Mouse (Mus musculus) midbrain, embryonic 16.5 days (tissue): Measurements from ENCODE around the gene Pabpn1l. TPM values are rescaled to one million over a fixed set of nuclear protein-coding genes. Genes with fewer than 3 reads are reported as not detected.

ENCODE experiments used
- ATAC-seq: fragments of 200-750 bp; cut with Nextera tagmentation; 2 replicates; pipeline ENCODE4 v1.8.0; 2017; ENCODE audit warnings: moderate TSS enrichment
- H3K27ac ChIP-seq: fragments of 300-500 bp; sonication (generic); 2 replicates; pipeline ENCODE4 v1.5.1; 2014; ENCODE audit warnings: mild to moderate bottlenecking, low read length, mixed read lengths
- H3K27me3 ChIP-seq: fragments of 300-500 bp; sonication (generic); 2 replicates; pipeline ENCODE4 v1.6.1; 2014; ENCODE audit warnings: low read depth, low read length, mixed read lengths; ENCODE audit not compliant: control insufficient read depth, insufficient read depth
- H3K36me3 ChIP-seq: fragments of 300-500 bp; sonication (generic); 2 replicates; pipeline ENCODE4 v1.6.1; 2014; ENCODE audit warnings: mild to moderate bottlenecking, low read length, moderate library complexity, mixed read lengths; ENCODE audit not compliant: control insufficient read depth, insufficient read depth
- H3K4me1 ChIP-seq: fragments of 300-500 bp; sonication (generic); 2 replicates; pipeline ENCODE4 v1.6.1; 2014; ENCODE audit warnings: mild to moderate bottlenecking, low read length, mixed read lengths; ENCODE audit not compliant: control insufficient read depth, insufficient read depth
- H3K4me2 ChIP-seq: fragments of 300-500 bp; sonication (generic); 2 replicates; pipeline ENCODE4 v1.6.1; 2014; ENCODE audit warnings: mild to moderate bottlenecking, low read length, mixed read lengths
- H3K4me3 ChIP-seq: fragments of 300-500 bp; sonication (generic); 2 replicates; pipeline ENCODE4 v1.5.1; 2014; ENCODE audit warnings: low read depth, mild to moderate bottlenecking, low read length, moderate library complexity, mixed read lengths
- H3K9ac ChIP-seq: fragments of 300-500 bp; sonication (generic); 2 replicates; pipeline ENCODE4 v1.6.1; 2014; ENCODE audit warnings: low read depth, low read length, mixed read lengths
- H3K9me3 ChIP-seq: fragments of 300-500 bp; sonication (generic); replicated peaks from 2 replicates; pipeline ENCODE4 v1.6.1; 2014; ENCODE audit warnings: mild to moderate bottlenecking, low read length, mixed read lengths; ENCODE audit not compliant: control insufficient read depth, poor library complexity, severe bottlenecking
- WGBS: fragments of 180-500 bp; shearing (Covaris S2); extraction: QIAGEN DNeasy Blood & Tissue Kit; methylation state at CpG from one replicate; pipeline ENCODE4 v1.1.7; 2014; 5-methylcytosine and 5-hydroxymethylcytosine counted together
- polyA plus RNA-seq: library from polyadenylated mRNA; unstranded; fragments of >200 nt; fragmentation: Nextera tagmentation; extraction: Ambion mirVana; gene quantifications from 2 replicates; pipeline ENCODE4 v1.2.1, GENCODE M21; 2015

Gene Pabpn1l
- not detected in 2 replicates for polyA plus RNA-seq

DNA sequence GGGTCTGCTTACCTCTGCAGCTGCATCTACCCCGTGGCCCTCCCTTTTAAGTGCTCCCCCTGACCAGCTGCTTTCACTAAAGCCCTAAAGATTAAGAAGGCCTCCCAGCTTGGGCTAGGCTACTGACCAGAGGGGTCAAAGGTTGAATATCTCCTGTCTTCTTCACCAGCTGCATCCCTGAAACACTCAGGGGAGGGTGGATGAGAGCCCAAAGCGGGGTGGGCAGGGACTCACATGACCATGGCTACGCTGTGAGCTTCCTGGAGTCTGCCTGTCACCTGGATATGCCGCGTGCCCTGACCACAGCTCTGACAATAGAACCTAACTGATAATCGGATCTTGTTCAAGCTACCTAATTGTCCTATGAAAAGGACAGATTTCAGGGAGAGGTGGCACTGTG, at the start of gene Pabpn1l:
Pabpn1l (minus strand) TSS at position 13 of the 400 bp plus-strand sequence.
- H3K9me3 ChIP-seq: no peaks in the 10 kb centered on the region
- H3K27me3 ChIP-seq: no peaks in the 10 kb centered on the region
- peaks cover 2% of the 10 kb centered on the region; the same call in 1 of the 2 replicates for H3K4me1 ChIP-seq
- H3K36me3 ChIP-seq: no peaks in the 10 kb centered on the region
- no peak for ATAC-seq
- 73% methylated on average over 6 of the region's 6 CpGs for WGBS
- no peak within 1 kb of the TSS for H3K27ac ChIP-seq
- H3K9ac ChIP-seq: no peak within 1 kb of the TSS
- no peak within 1 kb of the TSS for H3K4me2 ChIP-seq
- H3K4me3 ChIP-seq: no peak within 1 kb of the TSS

DNA sequence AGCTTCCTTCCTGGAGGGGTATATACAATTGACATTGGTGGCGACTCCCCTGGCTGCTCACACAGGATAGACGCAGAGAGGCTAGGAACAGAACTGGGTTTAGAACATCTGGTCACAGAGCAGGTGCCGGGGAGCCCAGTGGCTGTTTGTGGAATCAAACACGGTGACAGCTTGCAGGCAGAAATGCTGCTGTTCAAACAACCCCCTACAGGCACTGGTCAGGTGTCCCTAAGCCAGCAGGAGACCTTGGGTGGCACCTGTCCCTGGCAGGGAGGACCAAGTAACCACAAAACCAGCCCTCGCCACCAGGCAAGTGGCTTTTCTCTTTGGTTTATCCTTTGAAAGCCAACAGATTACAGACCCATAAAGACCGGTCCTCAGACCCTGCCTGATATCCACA, 49.4 kb upstream of the Pabpn1l start:
- Histone ChIP-seq H3K4me2 (no peak overlapping the region), H3K9me3 (no peaks in the 10 kb centered on the region), H3K4me1 (peaks cover 34% of the 10 kb centered on the region), H3K4me3 (no peak overlapping the region), H3K36me3 (no peaks in the 10 kb centered on the region), H3K9ac (no peak overlapping the region), H3K27me3 (no peaks in the 10 kb centered on the region), H3K27ac (no peak overlapping the region)
- WGBS: 64% methylated on average over 6 of the region's 6 CpGs
- no peak for ATAC-seq

DNA sequence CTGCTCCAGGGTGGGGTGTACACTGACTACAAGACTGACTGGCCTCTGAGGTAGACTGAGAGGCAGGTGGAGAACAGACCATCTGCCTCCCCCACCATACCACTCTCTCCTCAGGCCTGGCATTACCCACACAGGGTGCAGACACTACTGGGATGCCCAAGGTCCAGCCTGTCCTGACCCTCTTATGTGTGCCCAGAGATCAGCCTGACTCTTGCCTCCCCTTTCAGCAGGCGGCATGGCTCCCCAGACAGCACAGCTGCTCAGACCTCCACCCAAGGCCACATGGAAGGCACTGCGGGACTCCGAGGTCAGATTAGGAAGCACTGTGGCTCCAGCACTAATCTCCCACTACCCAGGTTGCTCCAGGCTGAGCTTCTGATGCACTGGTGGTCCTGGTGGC, 48.2 kb upstream of the Pabpn1l start:
- H3K36me3 ChIP-seq: no peaks in the 10 kb centered on the region
- peak overlapping the region; percentile 21; the same call in 1 of the 2 replicates for H3K9ac ChIP-seq
- no peak for ATAC-seq
- H3K27ac ChIP-seq: no peak overlapping the region
- no peaks in the 10 kb centered on the region for H3K27me3 ChIP-seq
- H3K4me1 ChIP-seq: peaks cover 37% of the 10 kb centered on the region
- WGBS: 39% methylated on average over 3 of the region's 3 CpGs
- H3K9me3 ChIP-seq: no peaks in the 10 kb centered on the region
- H3K4me3 ChIP-seq: no peak overlapping the region
- H3K4me2 ChIP-seq: no peak overlapping the region

DNA sequence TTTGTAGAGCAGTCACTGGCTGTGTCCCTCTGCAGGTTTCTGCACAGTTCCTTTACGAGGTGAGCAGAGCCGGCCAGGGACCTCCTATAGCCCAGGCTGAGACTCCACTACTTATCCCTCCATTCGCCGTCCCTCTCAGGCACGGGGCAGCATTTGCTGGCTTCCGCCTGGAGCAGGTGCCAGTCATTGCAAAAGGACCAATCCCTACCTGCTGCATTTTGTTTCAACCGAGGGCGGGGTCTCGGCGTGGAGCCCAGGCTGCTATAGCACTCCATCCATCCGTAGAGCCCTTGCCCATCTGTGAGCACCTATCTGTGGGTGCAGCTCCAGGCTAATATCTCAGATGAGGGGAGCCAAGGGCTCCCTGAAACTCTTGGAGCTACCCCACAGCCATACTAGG, 47.5 kb upstream of the Pabpn1l start:
- H3K4me2 ChIP-seq: peak overlapping the region; percentile 13; the same call in 1 of the 2 replicates
- H3K4me1 ChIP-seq: peaks cover 38% of the 10 kb centered on the region
- no peaks in the 10 kb centered on the region for H3K9me3 ChIP-seq
- H3K27me3 ChIP-seq: no peaks in the 10 kb centered on the region
- no peak overlapping the region for H3K4me3 ChIP-seq
- no peaks in the 10 kb centered on the region for H3K36me3 ChIP-seq
- no peak overlapping the region for H3K9ac ChIP-seq
- no peak for ATAC-seq
- 14% methylated on average over 11 of the region's 11 CpGs for WGBS
- no peak overlapping the region for H3K27ac ChIP-seq

DNA sequence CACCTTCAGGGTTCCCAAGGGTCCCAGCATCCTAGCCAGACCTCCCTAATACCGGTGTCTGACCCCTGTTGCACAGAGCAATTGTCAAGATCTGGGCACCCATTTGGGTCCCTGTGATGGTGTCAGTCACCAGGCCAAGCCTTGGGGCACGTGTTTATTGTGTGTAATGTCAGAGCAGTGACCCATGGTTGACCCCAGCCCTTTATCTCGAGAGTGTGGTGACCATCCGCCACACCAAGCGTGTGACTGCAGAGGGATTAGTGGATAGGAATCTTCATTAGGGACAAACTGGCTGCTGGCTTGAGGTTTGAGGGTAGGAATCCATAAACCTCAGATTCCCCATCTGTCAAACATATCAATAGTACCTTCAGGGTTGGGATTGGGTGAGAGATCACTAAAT, 46.8 kb upstream of the Pabpn1l start:
- 14% methylated on average over 5 of the region's 5 CpGs for WGBS
- Histone ChIP-seq H3K27me3 (no peaks in the 10 kb centered on the region), H3K27ac (no peak overlapping the region), H3K4me2 (no peak overlapping the region), H3K36me3 (no peaks in the 10 kb centered on the region), H3K9ac (no peak overlapping the region), H3K4me1 (peaks cover 37% of the 10 kb centered on the region), H3K9me3 (no peaks in the 10 kb centered on the region), H3K4me3 (no peak overlapping the region)
- ATAC-seq: no peak

DNA sequence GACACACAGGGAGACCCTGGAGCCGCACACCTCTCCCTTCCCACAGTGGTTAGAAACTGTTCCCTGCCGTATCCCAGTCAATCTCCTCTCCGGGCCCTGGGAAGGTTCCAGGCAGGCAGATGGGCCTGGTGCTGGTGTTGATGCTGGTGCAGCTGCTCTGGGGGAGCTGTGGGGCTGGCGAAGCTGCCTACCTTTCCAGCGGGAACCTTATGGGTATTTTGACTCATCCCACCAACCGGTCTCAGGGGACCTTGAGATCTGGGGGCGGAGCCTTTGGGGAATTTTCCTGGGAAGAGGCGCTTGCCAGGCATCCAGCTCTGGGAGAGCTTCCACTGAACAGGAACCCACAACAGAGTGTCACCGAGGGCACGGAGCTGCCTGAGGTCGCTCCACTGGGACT, 45.3 kb upstream of the Pabpn1l start:
- Histone ChIP-seq H3K4me3 (no peak overlapping the region), H3K27me3 (no peaks in the 10 kb centered on the region), H3K36me3 (no peaks in the 10 kb centered on the region), H3K9ac (no peak overlapping the region), H3K27ac (no peak overlapping the region), H3K4me2 (no peak overlapping the region), H3K4me1 (peaks cover 34% of the 10 kb centered on the region), H3K9me3 (no peaks in the 10 kb centered on the region)
- WGBS: 70% methylated on average over 11 of the region's 11 CpGs
- no peak for ATAC-seq

DNA sequence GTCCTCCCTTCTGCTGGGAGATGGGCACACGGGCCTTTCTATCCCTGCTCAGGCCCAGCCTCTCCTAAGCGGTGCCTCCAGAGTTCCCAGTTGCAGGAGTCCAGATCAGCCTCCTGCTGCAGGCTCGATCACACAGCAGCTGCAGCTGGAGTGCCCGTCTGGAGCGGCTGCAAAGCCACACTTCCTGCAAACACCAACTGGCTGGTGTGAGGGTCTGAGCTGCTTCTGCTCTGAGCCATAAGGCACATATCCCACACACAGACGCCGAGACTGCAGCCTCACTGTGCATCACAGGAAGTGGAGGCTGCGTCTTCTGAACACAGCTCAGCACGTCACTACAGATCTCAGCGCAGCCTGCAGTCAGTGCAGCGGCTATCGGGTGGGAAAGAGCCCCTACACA, 44.3 kb upstream of the Pabpn1l start:
- Histone ChIP-seq H3K4me1 (peaks cover 34% of the 10 kb centered on the region), H3K27ac (peak overlapping the region; percentile 53)

DNA sequence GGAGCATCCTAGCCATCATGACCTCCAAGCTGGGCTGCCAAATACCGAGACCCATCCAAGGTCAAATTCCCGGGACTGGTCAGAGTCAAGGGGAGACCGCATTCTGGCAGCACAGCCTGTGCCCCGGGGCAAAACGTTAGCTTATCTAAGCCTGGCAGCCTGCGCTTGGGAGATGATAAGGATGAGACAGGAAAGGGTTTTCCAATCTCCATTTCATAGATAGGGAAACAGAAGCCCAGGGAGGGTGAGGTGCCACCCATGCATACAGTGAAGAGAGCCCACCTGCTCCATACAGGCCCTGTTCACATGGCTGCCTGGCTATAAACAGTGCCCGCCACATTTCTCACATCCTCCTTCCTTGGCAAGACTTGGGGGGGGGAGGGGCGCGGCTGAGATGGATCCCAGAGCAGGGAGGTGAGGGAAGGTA, 43.8 kb upstream of the Pabpn1l start:
- 42% methylated on average over 9 of the region's 9 CpGs for WGBS
- H3K4me3 ChIP-seq: no peak overlapping the region
- ATAC-seq: 0 out of 2 replicates have a peak, but pooled peaks have one; percentile 21
- no peaks in the 10 kb centered on the region for H3K36me3 ChIP-seq
- H3K4me2 ChIP-seq: peak overlapping the region; percentile 23
- peaks cover 34% of the 10 kb centered on the region for H3K4me1 ChIP-seq
- H3K27me3 ChIP-seq: no peaks in the 10 kb centered on the region
- H3K27ac ChIP-seq: peak overlapping the region; percentile 53; the same call in 1 of the 2 replicates
- H3K9me3 ChIP-seq: no peaks in the 10 kb centered on the region
- peak overlapping the region; percentile 41 for H3K9ac ChIP-seq

More for the DNA sequence above, 44.3 kb upstream of the Pabpn1l start:
- 63% methylated on average over 12 of the region's 12 CpGs for WGBS
- peak overlapping the region; percentile 41 for H3K9ac ChIP-seq
- no peaks in the 10 kb centered on the region for H3K9me3 ChIP-seq
- H3K4me3 ChIP-seq: no peak overlapping the region
- no peak for ATAC-seq
- H3K4me2 ChIP-seq: peak overlapping the region; percentile 23
- H3K27me3 ChIP-seq: no peaks in the 10 kb centered on the region
- no peaks in the 10 kb centered on the region for H3K36me3 ChIP-seq

DNA sequence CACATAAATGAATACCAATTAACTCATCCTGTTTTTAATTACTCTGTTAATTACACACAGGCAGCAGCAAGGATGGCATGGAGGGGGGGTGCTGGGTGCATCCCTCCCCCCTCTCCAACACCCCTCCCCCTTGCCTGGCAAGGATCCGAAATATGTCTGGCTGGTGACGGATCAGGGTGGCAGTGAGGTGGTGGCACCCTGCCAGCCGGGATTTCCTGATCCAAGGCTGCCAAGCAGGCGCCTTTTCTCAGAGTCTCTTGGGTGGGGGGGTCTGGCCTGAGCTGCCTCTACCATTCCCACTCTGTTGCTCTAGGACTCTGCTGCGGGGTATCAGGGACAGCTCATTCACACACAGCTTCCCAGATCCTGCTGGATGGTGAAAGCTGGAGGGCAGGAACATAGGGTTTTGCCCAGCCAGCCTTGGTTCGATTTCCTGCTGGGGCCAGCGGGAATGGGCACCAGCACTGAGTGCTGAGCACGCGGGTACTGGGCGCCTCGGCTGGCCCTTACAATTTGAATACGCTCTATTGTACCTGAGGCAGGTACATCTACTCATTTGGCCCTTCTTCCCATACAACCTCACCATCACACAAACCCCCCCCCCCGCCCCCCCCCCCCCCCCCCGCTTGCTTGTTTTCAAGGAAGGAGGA, 43.3 kb upstream of the Pabpn1l start:
- peaks cover 39% of the 10 kb centered on the region for H3K4me1 ChIP-seq
- H3K36me3 ChIP-seq: no peaks in the 10 kb centered on the region
- ATAC-seq: peak; percentile 72
- peak overlapping the region; percentile 69 for H3K27ac ChIP-seq
- no peak overlapping the region for H3K4me3 ChIP-seq
- no peaks in the 10 kb centered on the region for H3K9me3 ChIP-seq
- peak overlapping the region; percentile 44 for H3K9ac ChIP-seq
- 55% methylated on average over 12 of the region's 14 CpGs for WGBS
- H3K27me3 ChIP-seq: no peaks in the 10 kb centered on the region
- H3K4me2 ChIP-seq: peak overlapping the region; percentile 13
